Mouse (Mus musculus): ENCODE measurements around the gene Ypel4.

DNA sequence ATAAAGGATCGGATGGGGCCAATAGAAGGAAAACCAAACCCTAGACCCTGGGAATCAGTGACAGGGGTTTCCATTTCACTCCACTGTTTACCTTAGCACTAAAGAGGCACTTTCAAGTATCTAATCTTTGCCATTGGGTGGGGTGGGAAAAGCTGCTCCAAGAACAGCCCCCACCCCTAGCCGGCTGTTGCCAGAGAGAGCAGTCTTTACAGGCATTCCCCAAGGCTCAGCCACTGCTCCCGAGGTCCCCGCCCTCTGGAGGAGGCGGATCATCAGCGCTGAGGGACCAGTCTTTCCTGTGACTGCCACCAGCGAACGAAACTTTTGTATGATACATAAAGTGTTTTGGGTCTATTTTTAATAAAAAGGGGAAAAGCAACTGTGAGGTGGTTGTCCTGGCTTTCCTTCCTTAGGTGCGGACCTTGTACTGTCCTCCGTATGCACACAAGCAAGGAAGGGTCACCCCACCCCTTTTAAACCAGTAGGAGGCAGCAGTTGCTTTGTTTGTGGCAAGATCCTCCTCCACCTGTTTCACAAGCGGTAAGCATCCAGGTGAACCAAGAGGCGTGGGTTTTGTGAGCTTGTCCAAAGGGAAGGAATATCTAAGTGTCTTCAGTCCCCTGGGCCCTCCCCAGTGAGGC lies 4.5 kb downstream of the Ypel4 start:
- TF ChIP-seq CTCF (IDR thresholded peaks at IDR 0.05; ENCODE audit: control insufficient read depth, insufficient read depth, insufficient replicate concordance, low read depth, low read length) (no peak), POLR2A (IDR thresholded peaks at IDR 0.05; ENCODE audit: control insufficient read depth, low read depth, low read length) (no peak)

Data from testis, adult 2 months (tissue).